Mouse (Mus musculus) embryo, embryonic 10.5 days (tissue): Measurements from ENCODE around the gene Klrc1.
"Not testable (repeated sequence)": the region's sequence is repeated elsewhere in the genome, so short reads cannot be mapped to it uniquely, and the experiment has no call there.

Experiments used
- DNase-seq: peaks from one replicate; pipeline ENCODE4 v3.0.0-alpha.2; 2015; ENCODE audit warnings: low spot score

The Klrc1 gene

DNA sequence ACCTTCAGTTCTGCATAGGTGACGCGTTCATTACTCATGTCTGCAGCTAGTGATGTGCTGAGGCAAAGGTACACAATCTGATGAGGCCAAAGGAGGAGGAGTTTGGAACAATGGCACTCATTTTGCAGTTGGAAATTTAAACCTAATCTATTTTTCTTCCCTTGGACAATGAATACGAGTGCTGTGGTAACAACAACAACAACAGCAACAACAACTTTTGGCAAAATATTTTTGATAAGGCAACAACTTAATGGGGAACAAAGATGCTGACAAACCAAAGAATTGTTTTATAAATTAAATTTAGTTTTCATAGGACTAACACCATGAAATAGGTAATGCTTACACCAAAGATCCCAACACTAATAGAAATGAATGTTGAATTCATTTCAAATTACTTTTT lies at the start of gene Klrc1:
Klrc1 (minus strand) TSS at position 101 of the 400 bp plus-strand sequence.
- no peak for DNase-seq

DNA sequence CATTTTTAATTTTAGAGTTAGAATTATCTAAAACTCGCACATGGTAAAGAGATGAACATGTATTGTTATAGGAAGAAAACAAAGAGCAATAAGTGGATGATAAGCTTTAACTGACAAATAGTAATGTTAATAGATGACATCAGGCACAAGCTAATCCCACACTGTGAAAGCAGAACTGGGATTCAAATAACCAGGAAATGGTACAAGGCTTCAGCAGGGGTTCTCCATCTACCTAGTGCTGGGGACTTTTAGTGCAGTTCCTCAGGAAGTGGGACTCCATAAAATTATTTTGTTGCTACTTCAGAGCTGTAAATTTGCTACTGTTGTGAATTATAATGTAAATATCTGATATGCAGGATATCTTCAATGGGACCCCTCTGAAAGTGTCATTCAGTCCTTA lies 48.5 kb upstream of the Klrc1 start:
- no peak for DNase-seq

DNA sequence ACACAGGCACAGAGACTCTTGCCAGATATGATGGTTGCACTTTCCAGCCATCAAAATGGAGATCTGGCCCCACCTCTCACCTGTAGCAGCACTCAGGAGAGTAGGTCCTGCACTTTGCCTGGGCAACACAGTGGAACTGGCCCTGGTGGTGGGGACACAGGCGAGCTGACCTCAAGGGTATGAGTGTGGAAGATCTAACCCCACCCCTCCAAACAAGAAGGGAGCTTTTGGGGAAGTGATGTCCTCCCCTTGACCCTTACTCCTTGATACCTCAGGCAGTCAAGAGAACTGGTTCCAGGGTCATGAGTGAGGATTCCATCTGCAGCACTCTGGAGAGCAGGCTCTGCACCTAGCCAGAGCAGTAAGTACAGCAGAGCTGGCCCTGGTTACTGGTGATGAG lies 42.6 kb upstream of the Klrc1 start:
- DNase-seq = no peak

DNA sequence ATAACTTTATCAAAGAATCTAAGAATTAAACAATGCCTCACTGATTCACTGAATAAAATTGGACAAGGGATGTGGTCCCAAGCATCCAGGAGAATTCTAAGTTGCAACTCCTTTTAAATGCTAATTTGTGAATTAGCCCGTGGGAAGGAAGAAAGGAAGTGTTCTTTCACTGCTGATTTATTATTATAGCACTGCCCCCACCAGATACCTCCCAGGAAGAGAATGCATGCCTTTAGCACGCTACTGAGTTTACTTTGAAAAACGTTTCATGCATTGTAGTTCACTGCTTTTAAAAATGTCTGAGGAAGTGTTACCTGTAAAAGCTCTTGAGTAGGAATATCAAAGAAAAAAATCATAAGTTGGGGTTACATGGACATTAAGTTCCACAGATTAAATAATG lies 41.7 kb upstream of the Klrc1 start:
- peak; percentile 19 for DNase-seq

DNA sequence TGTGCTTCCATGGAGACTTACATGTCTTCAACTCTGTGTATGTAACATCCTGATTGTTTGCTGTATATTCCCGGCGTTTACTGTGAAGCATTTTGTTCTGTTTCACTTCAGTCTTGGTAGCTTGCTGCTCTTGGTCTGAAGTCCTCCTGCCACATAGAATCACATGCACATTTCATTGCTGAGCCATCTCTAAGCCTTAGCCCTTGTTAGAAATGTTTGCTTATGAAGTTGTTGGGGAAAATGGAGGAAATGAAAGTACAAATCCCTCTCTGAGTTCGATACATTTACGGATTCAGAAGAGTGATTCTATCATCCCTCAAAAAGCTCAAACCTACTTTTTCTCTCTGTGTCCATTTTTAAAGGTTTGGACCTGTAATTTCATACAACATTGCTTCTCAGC lies 38.3 kb upstream of the Klrc1 start, which contains the start of gene Klri1:
Klri1 (minus strand) TSS at position 101 of the 400 bp plus-strand sequence.
- DNase-seq = no peak

DNA sequence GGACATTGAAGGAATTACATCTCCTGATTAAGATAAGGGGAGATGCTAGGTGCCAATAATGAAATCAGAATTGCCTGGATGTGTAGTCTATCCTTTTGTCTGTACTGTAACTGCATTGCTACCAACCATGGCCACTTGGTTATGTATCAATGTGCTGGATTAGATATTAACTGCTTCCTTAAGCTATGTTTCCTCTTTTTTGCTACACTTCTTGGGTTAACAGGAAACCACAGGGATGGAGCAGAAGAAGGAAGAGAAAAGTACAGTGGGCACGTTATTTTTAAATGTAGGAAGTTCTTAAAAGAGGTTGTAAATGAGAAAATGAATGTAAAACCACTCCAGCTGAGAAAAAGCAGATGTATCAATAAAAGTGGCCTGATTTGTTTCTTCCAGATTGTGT lies 34.8 kb upstream of the Klrc1 start:
- DNase-seq = no peak

DNA sequence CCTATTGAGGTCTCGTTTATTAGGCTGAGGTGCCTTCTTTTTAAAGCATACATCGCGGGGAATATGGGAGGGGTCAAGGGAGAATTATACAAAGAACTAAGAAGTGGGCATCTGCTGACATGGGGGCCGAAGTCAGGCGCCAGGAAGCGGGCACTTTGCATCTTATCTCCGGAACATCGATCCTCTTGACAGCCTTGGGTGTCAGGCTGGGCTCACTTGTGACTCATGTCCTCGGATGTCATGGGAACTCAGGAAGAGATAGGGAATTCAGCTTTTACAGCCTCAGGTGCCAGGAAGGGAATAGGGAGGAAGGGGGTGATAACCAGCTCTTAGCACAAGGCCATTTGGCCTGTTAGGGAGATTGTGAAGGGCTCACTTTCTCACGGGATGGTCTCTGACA lies 12.7 kb upstream of the Klrc1 start:
- not testable (repeated sequence) for DNase-seq

DNA sequence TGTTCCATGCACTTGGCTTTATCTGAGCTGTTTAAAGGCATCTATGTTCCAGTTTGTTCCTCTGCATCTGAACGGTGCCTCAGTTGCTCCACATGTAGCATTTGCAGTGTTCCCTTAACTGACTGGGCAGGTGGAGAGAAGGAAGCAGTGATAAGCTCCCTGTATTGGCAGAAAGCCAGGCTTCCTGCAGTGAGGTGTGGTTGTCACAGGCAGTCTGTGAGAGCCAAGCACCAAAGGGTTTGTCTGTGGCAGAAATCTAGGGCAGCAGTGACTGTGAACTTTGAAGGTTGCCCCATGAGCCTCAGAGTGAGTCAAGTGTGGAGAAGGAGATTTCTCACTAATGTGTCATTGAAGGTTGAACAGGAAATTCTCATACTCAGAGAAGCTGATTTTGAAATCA lies 1.6 kb upstream of the Klrc1 start:
- DNase-seq = no peak

DNA sequence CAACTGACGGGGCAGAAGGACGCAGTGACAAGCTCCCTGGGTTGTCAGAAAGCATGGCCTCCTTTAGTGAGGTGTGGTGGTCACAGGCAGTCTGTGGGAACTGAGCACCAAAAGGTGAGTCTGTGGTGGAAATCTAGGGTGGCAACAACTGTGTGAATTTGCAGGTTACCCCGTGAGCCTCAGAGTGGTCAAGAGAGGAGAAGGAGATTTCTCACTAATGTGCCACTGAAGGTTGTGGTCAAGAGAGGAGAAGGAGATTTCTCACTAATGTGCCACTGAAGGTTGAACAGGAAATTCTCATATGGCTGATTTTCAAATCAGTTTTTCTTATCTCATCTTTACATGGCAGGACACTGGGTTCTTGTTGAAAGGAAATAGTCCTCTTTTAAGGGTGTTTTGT lies 17.5 kb downstream of the Klrc1 start:
- not testable (repeated sequence) for DNase-seq

DNA sequence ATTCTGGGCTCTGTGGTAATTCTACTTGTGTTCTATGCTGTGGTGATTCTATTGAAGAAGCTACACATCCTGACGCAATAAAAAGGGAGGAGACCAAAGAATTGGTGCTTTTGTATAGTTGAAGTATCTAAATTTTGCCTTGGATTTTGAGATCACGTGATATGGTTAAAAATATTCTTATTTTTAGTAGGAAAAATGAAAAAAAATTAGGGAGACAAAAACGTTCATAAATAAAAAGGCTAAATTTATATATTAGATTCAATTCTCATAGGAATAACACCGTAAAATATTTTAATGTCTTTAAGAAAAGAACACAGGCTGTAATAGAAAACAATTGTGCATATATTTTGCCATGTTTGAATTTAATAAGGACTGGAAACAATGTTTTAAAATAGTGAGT lies 18.2 kb downstream of the Klrc1 start, which contains the start of gene Klrc2:
Klrc2 (minus strand) TSS at position 101 of the 400 bp plus-strand sequence.
- not testable (repeated sequence) for DNase-seq

DNA sequence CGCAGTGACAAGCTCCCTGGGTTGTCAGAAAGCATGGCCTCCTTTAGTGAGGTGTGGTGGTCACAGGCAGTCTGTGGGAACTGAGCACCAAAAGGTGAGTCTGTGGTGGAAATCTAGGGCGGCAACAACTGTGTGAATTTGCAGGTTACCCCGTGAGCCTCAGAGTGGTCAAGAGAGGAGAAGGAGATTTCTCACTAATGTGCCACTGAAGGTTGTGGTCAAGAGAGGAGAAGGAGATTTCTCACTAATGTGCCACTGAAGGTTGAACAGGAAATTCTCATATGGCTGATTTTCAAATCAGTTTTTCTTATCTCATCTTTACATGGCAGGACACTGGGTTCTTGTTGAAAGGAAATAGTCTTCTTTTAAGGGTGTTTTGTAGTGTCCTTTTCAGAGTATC lies 34.7 kb downstream of the Klrc1 start:
- DNase-seq = not testable (repeated sequence)

DNA sequence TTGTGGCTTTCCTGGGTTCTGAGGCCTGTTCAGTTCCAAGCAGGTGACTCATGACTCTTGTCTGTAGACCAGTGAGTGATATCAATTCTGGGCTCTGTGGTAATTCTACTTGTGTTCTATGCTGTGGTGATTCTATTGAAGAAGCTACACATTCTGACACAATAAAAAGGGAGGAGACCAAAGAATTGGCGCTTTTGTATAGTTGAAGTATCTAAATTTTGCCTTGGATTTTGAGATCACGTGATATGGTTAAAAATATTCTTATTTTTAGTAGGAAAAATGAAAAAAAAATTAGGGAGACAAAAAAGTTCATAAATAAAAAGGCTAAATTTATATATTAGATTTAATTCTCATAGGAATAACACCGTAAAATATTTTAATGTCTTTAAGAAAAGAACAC lies 35.5 kb downstream of the Klrc1 start, which contains the start of gene Klrc3:
Klrc3 (minus strand) TSS at position 101 of the 400 bp plus-strand sequence.
- not testable (repeated sequence) for DNase-seq

DNA sequence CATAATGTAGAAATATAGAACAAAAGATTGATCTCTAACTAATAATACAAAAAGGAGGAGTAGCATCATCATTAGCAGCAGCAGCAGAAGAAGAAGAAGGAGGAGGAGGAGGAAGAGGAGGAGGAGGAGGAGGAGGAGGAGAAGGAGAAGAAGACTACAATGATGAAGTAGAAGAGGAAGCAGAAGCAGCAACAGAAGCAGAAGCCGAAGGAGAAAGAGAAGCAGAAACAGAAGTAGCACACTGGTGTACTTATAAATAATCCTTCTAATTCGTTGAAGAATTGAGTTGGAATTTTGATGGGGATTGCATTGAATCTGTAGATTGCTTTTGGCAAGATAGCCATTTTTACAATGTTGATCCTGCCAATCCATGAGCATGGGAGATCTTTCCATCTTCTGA lies 47.7 kb downstream of the Klrc1 start:
- not testable (repeated sequence) for DNase-seq

DNA sequence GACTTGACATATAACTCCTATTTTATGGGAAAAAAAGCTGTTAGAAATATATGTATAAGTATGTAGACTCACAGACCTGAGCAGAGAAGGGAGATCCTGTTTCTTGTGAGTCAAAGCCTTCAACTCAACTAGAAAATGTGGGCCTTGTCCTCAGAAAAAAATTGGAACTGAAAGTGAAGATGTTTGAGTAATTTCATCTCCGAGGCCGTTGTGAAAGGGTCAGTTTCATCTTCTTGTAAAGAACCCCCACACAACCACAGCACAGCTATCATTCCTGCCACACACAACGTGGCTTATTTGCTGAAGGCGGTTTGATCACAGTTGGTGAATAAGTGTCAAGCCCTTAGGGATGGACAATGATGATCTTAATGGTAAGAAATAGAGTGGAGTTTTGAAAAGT lies 55.0 kb downstream of the Klrc1 start, which contains the start of gene Klrk1:
Klrk1 (minus strand) TSS at position 130 of the 400 bp plus-strand sequence.
- DNase-seq = no peak
